Mouse (Mus musculus) liver, adult (tissue): ENCODE measurements at regions not wholly inside any gene's neighbourhood (a gene's known extent, or its start where the extent isn't known, plus 50 kb on each side); places are given as distances from the start of the nearest gene placed in this dataset.

Experiments used
- GATA4 ChIP-seq: IDR thresholded peaks from 2 replicates; pipeline ENCODE4 v1.6.1; 2014; ENCODE audit warnings: mild to moderate bottlenecking, low read length; ENCODE audit not compliant: insufficient replicate concordance

- TF ChIP-seq GATA4: no peak
Observed at GRCm38 (mm10) chr10:21790991-21791390, 91.0 kb upstream of the Sgk1 start.

DNA sequence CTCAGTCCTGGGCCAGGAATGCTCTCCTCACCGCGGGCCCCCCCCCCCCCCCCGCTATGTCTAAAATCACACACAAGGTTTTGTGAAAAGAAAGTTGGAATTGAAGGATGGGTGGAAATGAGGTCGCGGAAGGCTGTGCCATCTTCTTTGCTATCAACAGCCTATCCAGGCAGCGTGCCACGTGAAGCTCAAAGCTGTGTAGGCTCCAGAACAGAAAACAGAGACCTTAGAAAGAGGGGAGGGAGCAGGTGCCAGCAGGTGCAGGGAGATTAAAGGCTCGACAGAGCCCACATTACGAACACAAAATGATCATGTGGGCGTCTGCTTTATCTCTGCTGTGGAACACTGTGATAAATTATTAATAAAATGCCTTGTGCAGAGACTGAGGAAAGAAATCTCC, 89.6 kb upstream of the Sgk1 start:
- no peak for TF ChIP-seq GATA4

DNA sequence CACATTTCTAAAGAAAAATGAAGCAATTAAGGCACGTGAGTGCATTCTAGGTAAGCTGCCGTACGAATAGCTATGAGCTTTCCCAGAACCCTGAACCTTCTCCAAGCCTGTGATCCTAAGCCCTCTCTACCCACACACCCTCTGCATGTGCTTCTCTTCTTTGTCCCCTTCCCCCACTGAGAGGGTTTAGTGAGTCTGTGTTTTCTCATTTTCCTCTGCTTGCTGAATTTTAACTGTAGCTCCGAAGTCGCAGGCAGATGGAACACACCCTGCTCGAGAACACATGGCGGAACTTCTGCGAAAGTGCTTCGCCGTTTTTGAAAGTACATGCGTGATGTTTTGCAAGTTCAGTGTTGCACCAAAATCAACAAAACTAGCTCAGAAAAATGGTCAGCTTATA, 88.3 kb upstream of the Sgk1 start:
- TF ChIP-seq GATA4: no peak

- no peak for TF ChIP-seq GATA4
Observed at GRCm38 (mm10) chr10:21796386-21796785, 85.6 kb upstream of the Sgk1 start.

DNA sequence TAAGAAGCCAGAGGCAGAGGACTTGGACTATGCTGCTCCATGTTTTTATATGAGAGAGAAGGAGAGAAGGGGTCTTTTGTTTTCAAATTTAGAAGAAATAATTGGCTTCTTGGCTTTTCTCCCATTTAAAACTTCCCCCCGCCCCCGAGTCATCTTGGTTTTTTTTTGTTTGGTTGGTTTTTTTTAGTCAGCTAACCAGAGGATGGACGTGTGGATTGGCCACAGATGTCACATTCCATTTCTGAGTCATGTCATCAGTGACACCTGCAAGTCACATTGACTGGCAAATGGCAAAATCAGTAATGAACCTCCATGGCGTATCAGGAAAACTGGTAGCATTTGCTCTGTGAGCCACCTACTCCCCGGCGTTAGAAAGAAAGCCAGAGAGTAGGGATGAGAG, 83.9 kb upstream of the Sgk1 start:
- no peak for TF ChIP-seq GATA4

- TF ChIP-seq GATA4: no peak
Observed at GRCm38 (mm10) chr10:21801556-21801955, 80.4 kb upstream of the Sgk1 start.

- TF ChIP-seq GATA4: no peak
Observed at GRCm38 (mm10) chr10:21803184-21803583, 78.8 kb upstream of the Sgk1 start.

DNA sequence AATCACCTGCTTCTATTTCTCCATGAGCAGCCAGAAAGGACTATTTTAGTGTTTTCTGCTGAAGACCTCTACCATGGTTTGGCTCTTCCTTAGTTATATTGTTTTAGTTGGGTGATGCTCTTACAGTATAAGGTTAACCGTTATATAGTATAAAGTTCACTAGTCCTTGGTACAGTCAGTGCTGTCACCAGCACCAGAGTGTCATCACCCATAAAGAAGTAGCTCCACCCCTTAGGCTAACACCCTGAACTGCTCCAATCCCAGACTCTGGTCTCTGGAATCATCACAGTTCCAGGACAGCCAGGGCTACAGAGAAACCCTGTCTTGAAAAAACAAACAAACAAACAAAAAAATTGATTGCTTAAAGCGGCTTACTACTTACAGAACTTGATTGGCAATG, 77.2 kb upstream of the Sgk1 start:
- TF ChIP-seq GATA4: no peak

- no peak for TF ChIP-seq GATA4
Observed at GRCm38 (mm10) chr10:21805606-21806005, 76.4 kb upstream of the Sgk1 start.

DNA sequence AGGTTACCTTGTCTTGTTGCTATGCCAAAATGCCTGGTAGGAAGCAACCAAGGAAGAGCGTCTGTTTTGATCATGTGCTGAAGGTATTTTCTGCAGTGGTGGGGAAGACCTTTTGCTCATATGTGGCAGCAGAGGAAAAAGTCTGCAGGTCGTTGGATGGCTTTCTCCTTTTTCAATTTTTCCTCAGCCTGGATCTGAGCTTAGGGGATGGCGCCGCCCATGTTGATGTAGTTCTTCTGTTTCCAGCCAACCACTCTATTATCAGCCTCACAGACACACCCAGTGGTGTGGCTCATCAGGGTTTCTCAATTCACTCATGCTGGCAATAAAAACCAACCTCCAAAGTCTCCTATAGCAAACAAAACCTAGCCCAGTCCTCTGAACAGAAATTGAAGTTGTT, 75.3 kb upstream of the Sgk1 start:
- TF ChIP-seq GATA4: no peak

DNA sequence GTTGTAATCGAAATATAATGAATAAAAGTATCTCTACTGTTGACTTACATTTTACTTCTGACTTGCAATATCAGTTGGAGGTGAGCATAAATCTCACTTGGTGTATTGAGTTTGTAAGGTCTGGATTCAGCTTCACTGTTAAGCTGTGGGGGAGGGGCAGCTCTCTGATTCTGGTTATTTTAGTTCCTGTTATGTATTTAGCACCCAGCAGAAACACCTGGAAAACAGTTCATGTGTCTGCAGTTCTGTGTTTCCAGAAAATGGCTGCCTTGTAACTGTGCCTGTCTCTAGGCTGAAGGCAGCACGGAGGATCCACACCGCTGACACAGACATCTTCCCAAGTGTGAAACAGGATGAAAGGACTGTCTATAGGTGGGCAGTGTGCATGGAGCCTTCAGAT, 62.3 kb upstream of the Sgk1 start:
- no peak for TF ChIP-seq GATA4

- TF ChIP-seq GATA4: no peak
Observed at GRCm38 (mm10) chr10:21821421-21821820, 60.6 kb upstream of the Sgk1 start.

DNA sequence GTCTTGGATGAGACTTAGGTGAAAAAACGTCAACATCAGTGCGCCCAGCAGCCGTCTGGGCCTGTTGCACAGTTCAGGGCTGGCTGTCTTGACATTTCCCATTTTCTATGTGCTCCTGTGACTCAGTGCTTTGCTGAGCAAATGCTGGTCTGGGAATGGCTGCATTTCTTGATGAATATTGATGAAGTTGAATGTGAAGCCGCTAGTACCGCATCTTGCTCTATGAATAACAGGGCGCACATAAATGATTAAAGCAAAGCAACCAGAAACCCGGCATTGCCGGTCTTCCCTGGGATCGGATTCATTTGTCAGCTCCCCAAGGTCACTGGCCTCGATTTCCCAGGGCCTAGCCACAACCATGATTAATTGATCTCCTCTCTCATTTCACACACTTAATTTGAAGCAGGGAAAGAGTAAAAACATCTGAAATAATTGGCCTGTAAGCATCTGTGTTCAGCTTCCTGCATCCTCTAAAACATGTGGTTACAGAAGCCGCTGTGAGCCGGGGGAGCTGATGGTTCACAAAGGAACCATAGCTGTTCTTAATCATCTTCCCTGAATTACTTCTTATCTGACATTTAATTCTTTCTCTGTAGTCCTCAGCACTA, 57.5 kb upstream of the Sgk1 start:
- no peak for TF ChIP-seq GATA4

DNA sequence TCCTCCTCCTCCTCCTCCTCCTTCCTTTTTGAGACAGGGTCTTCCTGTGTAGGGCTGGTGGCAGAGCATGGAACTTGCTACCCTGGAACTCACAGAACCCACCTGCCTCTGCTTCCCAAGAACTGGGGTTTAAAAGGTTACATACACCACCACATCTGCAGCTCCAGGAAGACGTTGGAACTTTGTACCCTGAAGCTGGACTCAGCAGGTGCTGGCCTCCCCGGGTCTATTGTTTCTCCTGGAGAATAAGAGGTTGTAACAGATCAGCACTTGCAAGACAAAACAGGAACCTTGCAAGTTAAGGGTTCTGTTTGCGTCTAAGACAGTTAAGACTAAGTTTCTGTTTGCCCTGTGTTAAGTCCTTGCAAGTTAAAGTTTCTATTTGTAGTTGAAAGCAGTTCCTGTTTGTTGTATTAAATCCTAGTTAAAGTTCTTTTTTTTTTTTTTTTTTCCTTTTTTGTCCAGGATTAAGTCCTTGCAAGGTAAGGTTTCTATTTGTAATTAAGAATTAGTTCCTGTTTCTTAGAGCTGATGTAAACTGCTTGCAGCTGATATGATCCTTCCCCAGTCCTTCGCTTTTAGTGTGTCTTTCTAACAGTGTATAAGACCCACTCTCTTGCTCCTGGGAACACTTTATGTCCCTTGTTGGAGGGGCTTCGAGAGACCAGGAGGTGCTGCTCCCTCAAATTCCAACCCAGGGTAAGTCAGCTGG, 55.0 kb upstream of the Sgk1 start:
- TF ChIP-seq GATA4: no peak

DNA sequence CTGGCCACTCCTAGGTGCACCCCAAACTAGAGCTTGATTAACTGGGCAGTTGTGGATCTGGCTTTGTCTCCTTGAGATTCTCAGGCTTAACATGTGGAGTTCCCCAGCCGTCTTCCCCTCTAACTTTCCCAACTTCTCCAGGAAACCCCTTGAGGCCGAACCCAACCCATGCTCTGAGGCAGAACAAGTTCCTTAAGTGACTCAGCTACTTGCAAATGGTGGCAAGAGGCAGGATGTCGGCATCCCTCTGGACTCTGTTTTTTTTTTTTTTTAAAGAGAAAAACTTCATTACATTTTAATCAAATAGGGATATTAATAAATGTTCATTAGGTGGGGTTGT, 54.5 kb upstream of the Sgk1 start:
- no peak for TF ChIP-seq GATA4

DNA sequence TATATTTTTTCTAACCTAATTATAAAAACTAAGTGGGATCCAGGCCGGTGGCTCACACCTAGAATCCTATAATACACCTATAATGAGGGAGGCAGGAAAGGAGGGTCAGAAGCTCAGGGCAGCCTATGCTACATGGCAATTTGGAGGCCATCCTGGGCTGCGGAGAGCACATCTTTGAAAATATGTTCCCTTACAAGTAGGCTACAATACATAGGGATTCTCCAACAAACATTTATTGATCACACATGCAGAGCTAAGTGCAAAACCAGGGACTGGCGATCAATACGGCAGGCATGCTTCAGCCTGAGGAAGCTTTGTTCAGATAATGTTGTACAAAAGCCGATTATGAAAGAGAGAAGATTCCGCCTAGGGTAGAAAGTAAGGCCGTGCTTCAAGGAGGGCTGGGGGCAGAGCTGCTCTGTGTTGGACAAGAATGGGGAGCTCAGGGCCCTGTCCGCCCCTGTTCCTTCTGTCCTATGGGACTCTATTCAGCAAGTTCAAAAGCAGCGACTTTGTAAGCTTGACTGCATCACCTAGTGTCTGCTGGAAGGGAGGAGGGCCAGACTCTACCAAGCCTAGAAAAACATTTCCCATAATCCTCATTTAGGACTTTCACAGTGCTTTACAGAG, 53.4 kb upstream of the Sgk1 start:
- no peak for TF ChIP-seq GATA4
